Mouse (Mus musculus) frontal cortex, postnatal 14 days (tissue): ENCODE results near the gene 2810004N23Rik.

Source experiments
- DNase-seq, 2 experiments: peaks; one replicate each; pipeline ENCODE4 v3.0.0; 2022; ENCODE audit warnings: low spot score in 2 of 2

2810004N23Rik gene

DNA sequence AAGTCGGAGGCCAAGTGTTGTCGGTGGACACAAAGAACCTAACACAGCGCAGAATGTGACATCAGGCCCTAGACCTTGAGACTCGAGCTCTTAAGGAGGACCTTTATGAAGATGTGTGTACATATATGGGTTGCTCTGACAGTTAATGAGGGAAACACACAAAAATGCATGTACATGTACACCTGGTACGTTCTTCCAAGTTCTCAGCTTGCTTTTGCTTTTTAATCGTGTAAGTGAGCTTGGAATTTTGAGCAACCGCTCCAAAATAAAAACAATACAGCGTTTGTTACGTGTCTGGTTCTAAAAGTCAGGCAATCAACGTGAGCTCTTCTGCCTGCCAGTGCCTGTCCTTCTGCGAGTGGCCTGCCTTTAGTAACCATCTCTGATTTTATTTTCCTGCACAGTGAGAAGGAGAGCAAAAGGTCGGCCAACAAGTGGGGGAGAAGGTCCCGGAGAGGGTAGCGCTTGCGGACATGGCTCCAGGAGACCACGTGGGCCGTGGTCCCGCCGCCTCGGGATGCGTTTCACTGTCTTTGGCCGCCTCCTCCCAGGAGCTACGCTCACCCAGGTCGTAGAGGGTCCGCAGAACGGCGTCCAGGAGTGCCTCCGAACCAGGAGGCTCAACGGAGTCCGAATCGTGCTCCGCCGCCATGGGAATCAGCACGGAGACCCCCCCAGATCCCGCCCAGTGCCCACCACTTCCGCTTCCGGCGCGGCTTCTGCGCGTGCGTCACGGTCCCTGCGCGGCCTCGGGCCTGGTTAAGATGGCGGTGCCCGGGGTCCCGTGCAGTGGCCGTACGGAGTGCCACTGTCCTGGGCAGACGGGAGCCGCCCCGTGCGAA lies at the start of gene 2810004N23Rik, which contains the start of gene Gnpat:
Gene 2810004N23Rik, minus strand, starts transcription at position 800 of the 842 bp plus-strand sequence.
Gene Gnpat, plus strand, starts transcription at position 713 of the 842 bp plus-strand sequence.
- DNase-seq: peak; percentile 78 to 88

DNA sequence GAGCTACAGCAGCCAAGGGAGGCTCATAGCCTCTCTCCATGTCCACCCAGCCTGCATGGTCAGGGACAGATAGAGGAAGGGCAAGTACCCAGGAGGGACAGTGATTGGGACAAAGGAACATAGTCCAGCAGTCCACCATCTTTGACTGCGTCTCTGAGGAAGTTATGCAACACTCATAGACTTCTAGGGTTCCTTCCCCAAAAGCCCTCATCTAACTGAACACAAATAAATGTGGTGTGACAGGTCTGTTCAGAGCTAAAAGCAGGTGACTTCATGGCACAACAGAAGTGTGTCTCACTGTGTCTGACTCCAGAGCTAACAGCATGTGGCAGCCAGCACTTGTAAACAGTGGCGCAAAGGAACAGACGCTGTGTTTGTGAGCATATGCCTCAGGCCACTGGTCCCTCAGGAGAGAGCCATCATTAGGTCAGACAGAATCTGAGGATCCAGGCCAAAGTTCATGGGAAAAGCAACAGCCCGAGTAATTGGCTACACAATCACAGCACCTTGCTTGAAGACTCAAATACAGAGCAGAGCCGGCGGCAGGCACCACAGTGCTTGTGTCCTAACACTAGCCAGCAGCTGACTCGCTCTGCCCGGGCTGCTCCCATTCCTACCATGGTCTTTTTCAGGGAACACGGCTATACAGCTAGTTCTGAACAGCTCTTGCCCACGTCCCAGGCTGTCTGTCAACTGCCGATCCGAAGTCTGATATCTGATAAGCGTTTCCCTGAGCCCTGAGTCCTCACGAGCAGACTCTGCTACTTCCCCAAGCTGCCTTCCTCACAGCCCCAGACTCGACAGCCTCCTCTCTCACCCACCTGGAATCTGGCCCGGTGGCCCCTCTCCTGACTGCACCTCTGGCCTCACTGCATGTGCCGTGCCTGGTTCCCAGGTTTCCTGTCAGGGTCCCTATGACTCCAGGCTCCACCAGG lies 49.3 kb upstream of the 2810004N23Rik start:
- DNase-seq: no peak

DNA sequence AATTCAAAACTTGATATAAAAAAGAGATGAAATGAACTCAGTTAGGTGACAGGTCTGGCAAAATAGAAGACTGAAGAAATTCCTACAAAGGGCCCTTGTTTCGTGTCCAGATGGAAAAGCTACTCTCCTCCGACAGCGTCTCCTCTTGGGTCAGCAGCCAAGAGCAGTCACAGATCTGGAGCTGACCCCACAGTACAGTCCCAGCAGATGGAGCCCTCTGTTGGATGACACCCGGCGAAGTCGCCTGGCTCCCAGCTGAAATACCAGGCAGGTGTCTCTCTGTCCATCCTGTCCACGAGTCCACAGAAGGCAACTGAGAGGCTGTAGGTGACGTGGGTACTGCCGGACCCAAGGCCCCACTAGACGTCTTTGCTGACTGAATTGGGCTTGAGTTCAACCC lies 47.4 kb upstream of the 2810004N23Rik start:
- no peak for DNase-seq

DNA sequence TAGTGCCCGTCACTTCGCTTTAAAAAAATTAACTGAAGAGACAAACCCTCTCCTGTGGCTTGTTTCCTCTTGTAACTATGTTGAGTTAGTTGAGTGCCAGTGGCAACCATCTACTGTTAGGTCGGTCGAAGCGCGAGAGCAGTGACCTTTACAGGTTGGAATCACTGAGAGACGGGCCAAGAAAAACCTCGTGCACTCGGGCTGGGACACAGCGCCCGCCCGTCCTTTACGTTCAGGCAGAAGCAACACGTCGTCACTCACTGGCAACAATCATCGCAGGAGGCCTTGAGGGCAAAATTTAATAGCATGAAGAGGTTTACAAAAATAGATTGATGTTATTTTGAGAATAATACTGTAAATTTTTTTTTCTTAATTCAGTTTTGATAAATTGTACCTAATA lies 47.0 kb upstream of the 2810004N23Rik start:
- DNase-seq: no peak

- DNase-seq: no peak
Observed at GRCm38 (mm10) chr8:124905482-124905881, 42.6 kb upstream of the 2810004N23Rik start.

DNA sequence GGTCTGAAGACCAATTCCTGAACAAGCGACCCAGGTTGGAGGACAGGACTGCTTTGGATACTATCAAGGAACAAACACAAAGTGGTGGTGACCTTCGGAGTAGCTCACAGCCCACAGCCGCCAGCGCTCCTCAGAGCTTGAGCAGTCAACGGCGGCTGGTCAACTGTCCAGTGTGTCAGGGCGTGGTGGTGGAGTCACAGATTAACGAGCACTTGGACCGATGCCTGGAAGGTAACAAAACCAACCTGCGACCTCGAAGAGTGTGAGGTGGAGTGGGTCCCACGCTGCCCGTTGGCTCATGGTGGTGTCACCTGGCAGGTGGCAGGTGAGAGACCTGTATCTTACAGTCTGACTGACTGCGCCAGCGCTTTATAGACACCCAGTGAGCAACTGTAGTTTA lies 40.3 kb upstream of the 2810004N23Rik start:
- DNase-seq: no peak

DNA sequence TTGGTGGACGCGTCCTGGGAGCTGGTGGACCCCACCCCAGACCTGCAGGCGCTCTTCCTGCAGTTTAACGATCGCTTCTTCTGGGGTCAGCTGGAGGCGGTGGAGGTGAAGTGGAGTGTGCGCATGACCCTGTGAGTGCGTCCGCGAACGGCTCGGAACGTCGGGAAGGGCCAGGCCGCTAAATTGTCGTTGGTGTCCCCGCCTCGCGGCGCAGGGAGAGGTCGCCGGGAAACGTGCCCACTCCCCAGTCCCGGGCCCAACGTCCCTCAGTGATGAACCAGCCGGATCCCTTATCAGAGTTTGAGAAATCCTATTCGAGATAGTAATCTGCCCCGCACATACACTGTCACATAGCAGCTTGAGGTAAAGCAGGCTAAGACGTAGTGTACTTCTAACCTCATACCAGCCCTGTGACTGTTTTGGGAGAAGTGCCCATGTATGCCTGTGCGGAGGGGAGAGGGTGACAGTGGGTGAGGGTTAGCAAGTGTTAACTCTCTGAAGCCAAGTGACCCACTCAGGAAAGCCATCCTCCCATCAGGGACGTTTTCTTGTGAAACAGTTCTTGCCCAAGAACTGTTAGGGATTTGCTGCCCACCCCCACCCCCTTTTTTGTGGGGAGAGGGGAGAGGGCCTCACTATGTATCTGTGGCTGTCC lies 35.5 kb upstream of the 2810004N23Rik start:
- DNase-seq: no peak

GRCm38 (mm10) chr8:124897386-124898250 lies 34.7 kb upstream of the 2810004N23Rik start, which contains the start of the genes Exoc8 and Sprtn:
Exoc8 (minus strand) TSS chr8:124897705.
Sprtn (plus strand) TSS chr8:124897886.
- DNase-seq: peak; percentile 92 to 96

GRCm38 (mm10) chr8:124896632-124897385 lies 33.9 kb upstream of the 2810004N23Rik start:
- peak; percentile 66 to 71 for DNase-seq

DNA sequence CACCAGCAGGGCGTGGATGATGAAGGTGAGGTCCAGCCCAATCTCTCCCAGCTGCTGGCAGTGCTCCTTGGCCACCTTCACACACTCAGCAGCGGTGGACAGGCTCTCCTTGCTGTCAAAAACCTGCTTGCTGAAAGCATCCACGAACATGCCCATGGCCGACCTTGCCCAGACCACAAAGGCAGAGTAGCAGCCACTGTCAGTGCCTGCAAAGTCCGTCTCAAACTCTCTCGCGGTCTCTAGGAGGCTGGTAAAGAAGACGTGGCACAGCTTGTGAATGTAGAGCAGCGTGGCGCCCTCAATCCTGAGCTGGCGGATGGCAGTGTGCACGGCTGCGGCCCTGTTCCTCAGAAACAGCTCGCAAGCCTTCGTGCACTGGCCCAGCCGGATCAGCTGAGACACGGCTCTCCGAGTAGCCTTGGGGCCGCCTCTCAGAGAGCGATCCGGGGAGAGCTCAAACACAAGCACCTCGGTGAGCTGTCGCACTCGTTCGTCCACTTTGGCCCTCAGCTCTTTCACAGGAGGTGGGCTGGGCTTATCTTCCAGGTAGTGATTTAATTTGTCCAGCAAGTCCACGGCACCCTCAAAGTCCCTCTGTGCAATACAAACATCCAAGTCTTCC lies 33.2 kb upstream of the 2810004N23Rik start:
- no peak for DNase-seq

- DNase-seq: no peak
Observed at GRCm38 (mm10) chr8:124892596-124892995, 29.7 kb upstream of the 2810004N23Rik start.

GRCm38 (mm10) chr8:124888385-124888784 lies 25.5 kb upstream of the 2810004N23Rik start:
- no peak for DNase-seq

DNA sequence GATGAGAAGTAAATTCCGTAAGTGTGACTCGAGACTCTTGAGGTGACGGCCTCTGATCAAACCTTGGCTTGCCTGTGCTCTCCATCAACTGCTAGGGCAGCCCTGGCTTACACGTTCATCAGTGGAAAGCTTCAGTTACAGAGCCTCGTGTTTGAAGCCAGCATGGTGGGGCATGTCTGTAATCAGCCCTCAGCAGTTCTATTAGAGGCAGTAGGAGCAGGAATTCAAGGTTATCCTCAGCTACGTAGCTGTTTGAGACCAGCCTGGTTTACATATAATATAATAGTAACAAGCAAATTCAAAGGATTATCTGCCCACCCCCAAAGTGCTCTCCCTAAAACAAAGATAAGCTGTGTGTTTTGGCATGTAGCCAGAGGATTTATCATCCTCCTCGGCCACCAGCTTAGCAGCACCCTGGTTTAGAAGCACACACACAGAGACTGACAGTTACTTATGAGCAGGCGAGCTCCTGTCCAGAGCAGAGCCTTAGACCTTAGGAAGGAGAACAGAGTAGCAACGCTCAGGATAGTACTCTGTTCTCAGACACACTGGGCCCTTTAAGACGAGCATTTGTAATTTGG lies 16.1 kb upstream of the 2810004N23Rik start:
- no peak for DNase-seq

GRCm38 (mm10) chr8:124878141-124878540 lies 15.2 kb upstream of the 2810004N23Rik start:
- DNase-seq: no peak

DNA sequence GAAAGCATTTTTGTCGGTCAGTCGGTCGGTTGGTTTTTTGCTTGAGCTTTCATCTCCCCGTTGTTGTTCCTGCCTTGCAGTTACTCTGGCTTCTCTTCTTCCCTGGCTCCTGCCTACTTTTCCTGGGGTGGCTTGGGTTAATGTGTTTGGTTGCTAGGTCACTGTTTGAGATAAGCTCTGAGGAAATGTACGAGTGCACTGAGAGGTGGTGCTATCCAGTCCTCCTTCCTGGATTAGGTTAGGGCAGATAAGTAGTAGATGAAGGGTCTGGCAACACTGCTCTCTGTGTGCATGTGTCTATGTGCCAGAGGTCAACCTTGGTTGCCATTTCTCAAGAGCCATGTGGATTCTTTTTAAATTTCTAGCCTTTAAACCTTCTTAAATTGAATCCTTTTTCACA lies 9.8 kb upstream of the 2810004N23Rik start:
- DNase-seq: no peak

- DNase-seq: no peak
Observed at GRCm38 (mm10) chr8:124872081-124872480, 9.2 kb upstream of the 2810004N23Rik start.

GRCm38 (mm10) chr8:124871474-124871873 lies 8.6 kb upstream of the 2810004N23Rik start:
- no peak for DNase-seq

- no peak for DNase-seq
Observed at GRCm38 (mm10) chr8:124869708-124870107, 6.8 kb upstream of the 2810004N23Rik start.

- no peak for DNase-seq
Observed at GRCm38 (mm10) chr8:124867126-124867525, 4.2 kb upstream of the 2810004N23Rik start.
